8 mouse cellular contexts compared by ENCODE assay signal in the genomic region with DNA sequence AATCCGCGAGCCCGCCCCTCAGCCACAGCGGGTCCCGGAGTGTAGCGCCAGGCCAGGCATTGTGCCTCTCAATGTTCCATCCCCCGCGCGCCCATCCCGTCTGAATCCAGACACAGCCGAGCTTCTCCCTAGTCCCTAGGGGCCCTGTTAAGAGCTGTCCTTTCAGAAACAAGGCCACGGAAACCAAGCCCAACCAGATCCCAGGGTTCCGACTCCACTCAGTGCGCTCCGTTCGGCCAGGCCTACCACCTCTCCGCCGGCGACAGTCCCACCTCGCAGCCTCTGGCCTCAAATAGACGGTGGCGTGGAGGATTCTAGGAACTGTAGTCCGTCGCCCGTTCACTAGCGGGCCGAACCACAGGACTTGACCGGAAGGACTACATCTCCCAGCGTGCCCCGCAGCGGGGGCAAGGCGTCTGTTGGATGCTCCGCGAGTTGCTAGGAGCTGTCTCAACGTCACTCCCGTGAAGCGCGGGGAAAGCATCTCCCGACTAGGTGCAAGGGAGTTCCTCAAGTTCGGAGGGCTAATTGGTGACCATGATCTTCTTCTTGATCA. TPM values are rescaled to one million over a fixed set of nuclear protein-coding genes. Genes with fewer than 3 reads are reported as not detected.
DNase-seq lines count a peak whose midpoint lies in the region; ATAC-seq and TF ChIP-seq lines count a peak whose summit lies in the region.

A gene (minus strand): TSS at position 283 of the 556 bp plus-strand sequence.

- TF ChIP-seq CTCF in bone marrow macrophage, adult 2 months (IDR thresholded peaks at IDR 0.05; ENCODE audit: low read depth, low read length): no peak
- no peak for TF ChIP-seq CTCF in embryonic fibroblast, embryonic 13.5 days (IDR thresholded peaks at IDR 0.05; ENCODE audit: borderline replicate concordance, insufficient read depth, low read length)

- no peaks in the 10 kb centered on the region for H3K9me3 ChIP-seq in heart, embryonic 10.5 days
- H3K9me3 ChIP-seq in kidney, embryonic 15.5 days (replicated peaks): no peaks in the 10 kb centered on the region

- H3K36me3 ChIP-seq in heart, embryonic 10.5 days: peaks cover 47% of the 10 kb centered on the region
- H3K36me3 ChIP-seq in kidney, embryonic 15.5 days: peaks cover 40% of the 10 kb centered on the region

- peaks cover 17% of the 10 kb centered on the region for H3K4me1 ChIP-seq in bone marrow macrophage, adult 2 months (ENCODE audit: control insufficient read depth, insufficient read depth, low read length)
- peaks cover 4% of the 10 kb centered on the region for H3K4me1 ChIP-seq in embryonic fibroblast, embryonic 13.5 days (ENCODE audit: control insufficient read depth, insufficient read depth, low read length)
- H3K4me1 ChIP-seq in heart, embryonic 10.5 days: peaks cover 21% of the 10 kb centered on the region; the same call in 1 of the 2 replicates
- peaks cover 40% of the 10 kb centered on the region for H3K4me1 ChIP-seq in kidney, embryonic 15.5 days

- peak; percentile 96 for DNase-seq in A20 (ENCODE audit: low read depth, low spot score)
- peak; percentile 99 for DNase-seq in heart, embryonic 10.5 days (ENCODE audit: low spot score)
- DNase-seq in liver: peak; percentile 95
- DNase-seq in spleen, postnatal 4 days (ENCODE audit: low spot score in 2 of 2): peak; percentile 90 to 94

- H3K27ac ChIP-seq in bone marrow macrophage, adult 2 months (ENCODE audit: insufficient read depth, low read depth, low read length): no peak within 1 kb of the TSS
- peak within 1 kb of the TSS; percentile 97 for H3K27ac ChIP-seq in embryonic fibroblast, embryonic 13.5 days (ENCODE audit: insufficient read depth, low read length)
- peak within 1 kb of the TSS; percentile 96 for H3K27ac ChIP-seq in heart, embryonic 10.5 days
- peak within 1 kb of the TSS; percentile 95 for H3K27ac ChIP-seq in kidney, embryonic 15.5 days

- under 1% methylated on average over 40 of the region's 40 CpGs for WGBS in heart, embryonic 10.5 days
- WGBS in kidney, embryonic 15.5 days: under 1% methylated on average over 40 of the region's 40 CpGs

- H3K9ac ChIP-seq in kidney, embryonic 15.5 days: peak within 1 kb of the TSS; percentile 78

- no peak for TF ChIP-seq POLR2A in bone marrow macrophage, adult 2 months (IDR thresholded peaks at IDR 0.05; ENCODE audit: borderline replicate concordance, low read depth, low read length)
- TF ChIP-seq POLR2A in embryonic fibroblast, embryonic 13.5 days (IDR thresholded peaks at IDR 0.05; ENCODE audit: low read depth, low read length): peak; percentile 87

- peak within 1 kb of the TSS; percentile 73 for H3K4me3 ChIP-seq in bone marrow macrophage, adult 2 months (ENCODE audit: insufficient read depth, low read length)
- peak within 1 kb of the TSS; percentile 68 for H3K4me3 ChIP-seq in embryonic fibroblast, embryonic 13.5 days (ENCODE audit: insufficient read depth, low read length)
- H3K4me3 ChIP-seq in heart, embryonic 10.5 days: peak within 1 kb of the TSS; percentile 83
- H3K4me3 ChIP-seq in kidney, embryonic 15.5 days (replicated peaks): peak within 1 kb of the TSS; percentile 71

- no peaks in the 10 kb centered on the region for H3K27me3 ChIP-seq in heart, embryonic 10.5 days (ENCODE audit: insufficient read depth, poor library complexity, severe bottlenecking)
- no peaks in the 10 kb centered on the region for H3K27me3 ChIP-seq in kidney, embryonic 15.5 days

- ATAC-seq in kidney, embryonic 15.5 days (replicated peaks; ENCODE audit: low FRiP score): peak; percentile 94
- ATAC-seq in monocyte, adult 5-6 weeks (replicated peaks; ENCODE audit: insufficient number of reproducible peaks, low FRiP score, low TSS enrichment, poor library complexity, severe bottlenecking): peak; percentile 100

- H3K4me2 ChIP-seq in kidney, embryonic 15.5 days: peak within 1 kb of the TSS; percentile 84

RNA-seq across cellular contexts. Expression of the gene that starts here (rescaled TPM):
- 21.1 and 26.4 TPM in 2 replicates for polyA plus RNA-seq in bone marrow macrophage, adult 2 months (2012; ENCODE audit: insufficient read depth, insufficient read length, missing spikeins)
- polyA plus RNA-seq in embryonic fibroblast, embryonic 13.5 days (2011; ENCODE audit: insufficient read length, low read depth, missing spikeins): 34.5 and 42.3 TPM in 2 replicates
- 27.7 and 30.6 TPM in 2 replicates for polyA plus RNA-seq in heart, embryonic 10.5 days (2016; fragmentation: Nextera tagmentation; extraction: Ambion mirVana)
- 37.4 and 41.4 TPM in 2 replicates for polyA plus RNA-seq in kidney, embryonic 15.5 days (2015; fragmentation: Nextera tagmentation; extraction: Ambion mirVana)
- 12.9 to 31.1 TPM (median 16.4 TPM) in 3 replicates for total RNA-seq in monocyte, adult 5-6 weeks (2017)
